Mouse (Mus musculus) lung, postnatal 0 days (tissue): ENCODE results near the gene Mettl8. TPM values are rescaled to one million over a fixed set of nuclear protein-coding genes. Genes with fewer than 3 reads are reported as not detected.

Experiments
- ATAC-seq: fragments of 200-750 bp; cut with Nextera tagmentation; 2 replicates; pipeline ENCODE4 v1.8.0; 2017; ENCODE audit warnings: moderate library complexity
- DNase-seq: peaks from one replicate; pipeline ENCODE4 v3.0.0-alpha.2; 2016; ENCODE audit warnings: low spot score
- H3K27ac ChIP-seq: fragments of 300-500 bp; sonication (generic); 2 replicates; pipeline ENCODE4 v1.5.1; 2014; ENCODE audit warnings: antibody characterized with exemption, mild to moderate bottlenecking, low read length, mixed read lengths
- H3K27me3 ChIP-seq: fragments of 300-500 bp; sonication (generic); replicated peaks from 2 replicates; pipeline ENCODE4 v1.6.1; 2014; ENCODE audit warnings: low read length, mixed read lengths; ENCODE audit not compliant: insufficient read depth
- H3K36me3 ChIP-seq: fragments of 300-500 bp; sonication (generic); 2 replicates; pipeline ENCODE4 v1.6.1; 2014; ENCODE audit warnings: low read length, mixed read lengths; ENCODE audit not compliant: insufficient read depth
- H3K4me1 ChIP-seq: fragments of 300-500 bp; sonication (generic); 2 replicates; pipeline ENCODE4 v1.6.1; 2014; ENCODE audit warnings: antibody characterized with exemption, low read depth, low read length, mixed read lengths; ENCODE audit not compliant: insufficient read depth
- H3K4me2 ChIP-seq: fragments of 300-500 bp; sonication (generic); replicated peaks from 2 replicates; pipeline ENCODE4 v1.6.1; 2014; ENCODE audit warnings: low read depth, mild to moderate bottlenecking, low read length, moderate library complexity, mixed read lengths
- H3K4me3 ChIP-seq: fragments of 300-500 bp; sonication (generic); 2 replicates; pipeline ENCODE4 v1.5.1; 2014; ENCODE audit warnings: low read depth, low read length
- H3K9ac ChIP-seq: fragments of 300-500 bp; sonication (generic); replicated peaks from 2 replicates; pipeline ENCODE4 v1.6.1; 2014; ENCODE audit warnings: low read depth, mild to moderate bottlenecking
- H3K9me3 ChIP-seq: fragments of 300-500 bp; sonication (generic); 2 replicates; pipeline ENCODE4 v1.6.1; 2016; ENCODE audit warnings: low read length, mixed read lengths
- CTCF ChIP-seq: IDR thresholded peaks from 2 replicates; pipeline ENCODE4 v1.5.1; 2016; ENCODE audit warnings: antibody characterized with exemption, mild to moderate bottlenecking
- EP300 ChIP-seq: IDR thresholded peaks from 2 replicates; pipeline ENCODE4 v1.6.1; 2016; ENCODE audit warnings: antibody characterized with exemption, mild to moderate bottlenecking, control low read depth
- WGBS: fragments of 180-500 bp; shearing (Covaris S2); extraction: QIAGEN DNeasy Blood & Tissue Kit; methylation state at CpG from one replicate; pipeline ENCODE4 v1.1.7; 2014; 5-methylcytosine and 5-hydroxymethylcytosine counted together
- polyA plus RNA-seq: library from polyadenylated mRNA; unstranded; fragments of >200 nt; fragmentation: Nextera tagmentation; extraction: Ambion mirVana; gene quantifications from 2 replicates; pipeline ENCODE4 v1.2.1, GENCODE M21; 2015

The Mettl8 gene
- polyA plus RNA-seq, 1 experiment from 2014 or later, result 8.6 TPM

- H3K9me3 ChIP-seq, result no peaks in the 10 kb centered on the region
- no peak overlapping the region for H3K27ac ChIP-seq
- TF ChIP-seq CTCF (no peak), EP300 (no peak)
- H3K9ac ChIP-seq, result no peak overlapping the region
- H3K4me2 ChIP-seq, result no peak overlapping the region
- DNase-seq (no peak), ATAC-seq (no peak)
- no peak overlapping the region for H3K4me3 ChIP-seq
- no peaks in the 10 kb centered on the region for H3K4me1 ChIP-seq
- H3K36me3 ChIP-seq, result no peaks in the 10 kb centered on the region
- H3K27me3 ChIP-seq, result no peaks in the 10 kb centered on the region
- WGBS, result 97% methylated on average over 9 of the region's 9 CpGs
Observed at GRCm38 (mm10) chr2:71027631-71028030, 27.8 kb downstream of the Mettl8 start.

- WGBS, result 59% methylated on average over 5 of the region's 5 CpGs
- Histone ChIP-seq H3K4me3 (no peak overlapping the region), H3K4me1 (no peaks in the 10 kb centered on the region), H3K9me3 (no peaks in the 10 kb centered on the region), H3K36me3 (no peaks in the 10 kb centered on the region), H3K27ac (no peak overlapping the region), H3K9ac (no peak overlapping the region), H3K27me3 (no peaks in the 10 kb centered on the region), H3K4me2 (no peak overlapping the region)
- ATAC-seq (peak; percentile 73), DNase-seq (peak; percentile 53)
- TF ChIP-seq EP300 (no peak), CTCF (peak; percentile 40)
Observed at GRCm38 (mm10) chr2:71026787-71027186, 28.6 kb downstream of the Mettl8 start.

DNA sequence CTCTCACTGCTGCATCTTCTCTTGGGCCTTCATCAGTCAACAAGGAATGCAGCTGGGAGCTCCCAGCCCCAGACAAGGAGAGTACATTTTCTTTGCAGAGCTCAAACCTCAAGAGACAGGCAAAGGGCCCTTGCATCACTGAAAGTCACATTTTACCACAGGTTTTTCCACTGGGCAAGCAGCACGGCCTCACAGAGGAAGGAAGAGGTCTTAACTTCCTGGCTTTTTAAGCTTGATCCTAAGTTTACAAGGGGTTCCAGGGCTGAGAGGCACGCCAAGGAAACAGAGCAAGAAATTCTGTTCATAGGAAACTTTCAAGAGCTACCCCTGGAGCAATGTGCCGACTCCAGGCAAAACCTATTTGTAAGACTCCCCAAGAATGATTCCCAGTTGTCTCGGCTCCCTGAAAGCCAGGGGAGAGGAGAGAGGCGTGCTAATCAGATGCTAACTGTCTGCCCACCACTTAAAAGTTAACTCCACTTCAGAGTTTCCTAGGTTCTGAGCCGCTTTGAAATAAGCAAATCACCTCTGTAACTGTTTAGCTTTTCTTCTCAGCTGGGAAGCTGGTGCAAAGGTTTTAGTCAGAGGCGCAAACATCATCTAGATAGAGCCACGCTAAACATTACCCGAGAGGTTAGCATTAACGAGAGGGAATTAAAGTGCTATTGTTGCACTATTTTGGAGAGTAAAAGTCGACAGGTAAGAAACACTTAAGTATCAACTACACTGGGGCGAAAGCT lies 29.6 kb downstream of the Mettl8 start:
- ATAC-seq (no peak), DNase-seq (no peak)
- H3K9ac ChIP-seq, result no peak overlapping the region
- no peak overlapping the region for H3K4me2 ChIP-seq
- H3K27me3 ChIP-seq, result no peaks in the 10 kb centered on the region
- no peaks in the 10 kb centered on the region for H3K36me3 ChIP-seq
- H3K27ac ChIP-seq, result no peak overlapping the region
- 35% methylated on average over 12 of the region's 12 CpGs for WGBS
- H3K4me1 ChIP-seq, result no peaks in the 10 kb centered on the region
- TF ChIP-seq EP300, result no peak
- TF ChIP-seq CTCF, result no peak
- H3K4me3 ChIP-seq, result no peak overlapping the region
- no peaks in the 10 kb centered on the region for H3K9me3 ChIP-seq

DNA sequence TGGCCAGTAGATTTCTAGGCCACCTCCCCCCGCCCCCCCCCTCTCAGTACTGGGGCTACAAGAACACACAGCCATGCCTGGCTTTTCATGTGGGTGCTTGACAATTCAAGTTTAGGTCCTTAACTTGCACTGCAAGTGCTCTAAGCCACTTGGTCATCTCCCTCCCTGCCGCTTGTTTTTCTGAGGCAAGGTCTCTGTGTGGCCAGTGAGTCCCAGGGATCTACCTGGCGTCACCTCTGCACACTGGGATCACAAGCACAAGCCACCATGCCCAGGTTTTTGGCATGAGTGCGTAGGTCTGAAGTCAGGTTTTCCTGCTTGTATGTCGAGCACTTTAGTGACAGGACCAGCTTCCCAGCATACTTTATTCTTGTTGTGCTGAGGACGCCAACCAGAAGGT lies 31.4 kb downstream of the Mettl8 start:
- ATAC-seq (peak; percentile 25; the same call in 1 of the 2 replicates), DNase-seq (no peak)
- Histone ChIP-seq H3K9ac (no peak overlapping the region), H3K4me3 (no peak overlapping the region), H3K27ac (no peak overlapping the region), H3K4me1 (no peaks in the 10 kb centered on the region), H3K36me3 (no peaks in the 10 kb centered on the region), H3K4me2 (no peak overlapping the region), H3K9me3 (no peaks in the 10 kb centered on the region), H3K27me3 (no peaks in the 10 kb centered on the region)
- no peak for TF ChIP-seq EP300
- TF ChIP-seq CTCF, result no peak
- 81% methylated on average over 6 of the region's 6 CpGs for WGBS

DNA sequence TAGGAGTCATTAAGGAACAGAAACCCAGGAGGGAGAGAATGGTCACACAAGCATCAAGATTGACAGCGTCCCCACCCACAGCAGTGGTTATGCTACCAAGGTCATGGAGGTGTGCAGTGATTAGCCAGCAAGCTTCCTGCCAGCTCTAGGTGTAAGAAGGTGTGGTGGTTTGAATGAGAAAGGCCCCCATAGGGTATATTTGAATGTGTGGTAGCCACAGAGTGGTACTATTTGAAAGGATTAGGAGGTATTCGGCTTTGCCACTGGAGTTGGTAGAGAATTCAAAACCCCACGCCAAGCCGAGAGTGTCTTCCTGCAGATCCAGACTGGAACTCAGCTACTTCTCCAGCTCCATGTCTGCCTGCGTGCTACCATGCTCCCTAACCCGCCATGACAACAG lies 32.4 kb downstream of the Mettl8 start:
- DNase-seq (no peak), ATAC-seq (no peak)
- Histone ChIP-seq H3K4me2 (no peak overlapping the region), H3K4me3 (no peak overlapping the region), H3K27ac (no peak overlapping the region), H3K36me3 (no peaks in the 10 kb centered on the region), H3K9me3 (no peaks in the 10 kb centered on the region), H3K27me3 (no peaks in the 10 kb centered on the region), H3K9ac (no peak overlapping the region), H3K4me1 (no peaks in the 10 kb centered on the region)
- TF ChIP-seq EP300 (no peak), CTCF (no peak)
- WGBS, result 93% methylated on average over 6 of the region's 6 CpGs

DNA sequence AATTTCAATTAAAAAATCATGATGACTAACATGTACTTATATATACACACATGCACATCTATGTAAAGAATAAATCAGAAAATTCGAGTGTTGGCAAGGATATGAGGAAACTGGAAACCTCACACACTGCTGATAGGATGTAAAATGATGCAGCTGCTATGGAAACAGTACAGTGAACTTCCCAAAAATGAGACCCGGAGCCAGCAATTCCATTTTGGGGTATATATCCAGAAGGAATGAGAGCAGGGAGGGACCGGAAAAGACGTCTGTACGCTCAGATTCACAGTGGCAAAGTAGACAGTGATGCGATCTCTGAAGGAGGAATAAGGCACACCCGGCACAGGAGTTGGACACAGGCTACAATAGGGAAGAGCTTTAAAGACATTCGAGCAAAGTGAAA lies 34.7 kb downstream of the Mettl8 start:
- H3K9ac ChIP-seq, result no peak overlapping the region
- H3K4me1 ChIP-seq, result no peaks in the 10 kb centered on the region
- no peaks in the 10 kb centered on the region for H3K36me3 ChIP-seq
- no peaks in the 10 kb centered on the region for H3K9me3 ChIP-seq
- TF ChIP-seq CTCF, result no peak
- TF ChIP-seq EP300, result no peak
- no peak overlapping the region for H3K27ac ChIP-seq
- WGBS, result 82% methylated on average over 8 of the region's 8 CpGs
- H3K27me3 ChIP-seq, result no peaks in the 10 kb centered on the region
- no peak overlapping the region for H3K4me2 ChIP-seq
- no peak for ATAC-seq
- no peak for DNase-seq
- H3K4me3 ChIP-seq, result no peak overlapping the region
